Mouse (Mus musculus) hindbrain, postnatal 0 days (tissue): Measurements from ENCODE around the gene Tmed2. TPM values are rescaled to one million over a fixed set of nuclear protein-coding genes. Genes with fewer than 3 reads are reported as not detected.
A peak's percentile ranks its signal among the peaks of the same experiment; 100 is the strongest.

Experiments used
- ATAC-seq: fragments of 200-750 bp; cut with Nextera tagmentation; 2 replicates; pipeline ENCODE4 v1.8.0; 2017; ENCODE audit warnings: mild to moderate bottlenecking, moderate TSS enrichment, moderate library complexity
- DNase-seq: peaks from one replicate; pipeline ENCODE4 v3.0.0-alpha.2; 2015; ENCODE audit warnings: low spot score
- H3K27ac ChIP-seq: fragments of 300-500 bp; sonication (generic); 2 replicates; pipeline ENCODE4 v1.5.1; 2014; ENCODE audit warnings: mild to moderate bottlenecking
- H3K27me3 ChIP-seq: fragments of 300-500 bp; sonication (generic); 2 replicates; pipeline ENCODE4 v1.6.1; 2014; ENCODE audit warnings: low read length, mixed read lengths; ENCODE audit not compliant: insufficient read depth
- H3K36me3 ChIP-seq: fragments of 300-500 bp; sonication (generic); 2 replicates; pipeline ENCODE4 v1.6.1; 2014; ENCODE audit warnings: low read length, mixed read lengths; ENCODE audit not compliant: insufficient read depth
- H3K4me1 ChIP-seq: fragments of 300-500 bp; sonication (generic); 2 replicates; pipeline ENCODE4 v1.6.1; 2014; ENCODE audit warnings: antibody characterized with exemption, low read length, mixed read lengths; ENCODE audit not compliant: insufficient read depth
- H3K4me2 ChIP-seq: fragments of 300-500 bp; sonication (generic); 2 replicates; pipeline ENCODE4 v1.6.1; 2014; ENCODE audit warnings: low read depth, mild to moderate bottlenecking, low read length, moderate library complexity, mixed read lengths
- H3K4me3 ChIP-seq: fragments of 300-500 bp; sonication (generic); 2 replicates; pipeline ENCODE4 v1.5.1; 2014; ENCODE audit warnings: low read length
- H3K9ac ChIP-seq: fragments of 300-500 bp; sonication (generic); replicated peaks from 2 replicates; pipeline ENCODE4 v1.6.1; 2014; ENCODE audit warnings: mild to moderate bottlenecking, low read length, moderate library complexity, mixed read lengths
- H3K9me3 ChIP-seq: fragments of 300-500 bp; sonication (generic); 2 replicates; pipeline ENCODE4 v1.6.1; 2016; ENCODE audit warnings: low read length, mixed read lengths
- CTCF ChIP-seq: IDR thresholded peaks from 2 replicates; pipeline ENCODE4 v1.5.1; 2016; ENCODE audit warnings: antibody characterized with exemption, control low read depth, low read depth
- WGBS: fragments of 180-500 bp; shearing (Covaris S2); extraction: QIAGEN DNeasy Blood & Tissue Kit; methylation state at CpG from one replicate; pipeline ENCODE4 v1.1.7; 2014; 5-methylcytosine and 5-hydroxymethylcytosine counted together
- polyA plus RNA-seq: library from polyadenylated mRNA; unstranded; fragments of >200 nt; fragmentation: Nextera tagmentation; extraction: Ambion mirVana; gene quantifications from 2 replicates; pipeline ENCODE4 v1.2.1, GENCODE M21; 2015
- total RNA-seq: library from RNA; depleted of rRNA; stranded (reverse); fragments of >200 nt; gene quantifications from 2 replicates; pipeline ENCODE4 v1.2.3, GENCODE M21; 2014

Tmed2 gene
- total and polyA plus RNA-seq, 2 experiments from 2014 or later = 206 to 329 TPM

DNA sequence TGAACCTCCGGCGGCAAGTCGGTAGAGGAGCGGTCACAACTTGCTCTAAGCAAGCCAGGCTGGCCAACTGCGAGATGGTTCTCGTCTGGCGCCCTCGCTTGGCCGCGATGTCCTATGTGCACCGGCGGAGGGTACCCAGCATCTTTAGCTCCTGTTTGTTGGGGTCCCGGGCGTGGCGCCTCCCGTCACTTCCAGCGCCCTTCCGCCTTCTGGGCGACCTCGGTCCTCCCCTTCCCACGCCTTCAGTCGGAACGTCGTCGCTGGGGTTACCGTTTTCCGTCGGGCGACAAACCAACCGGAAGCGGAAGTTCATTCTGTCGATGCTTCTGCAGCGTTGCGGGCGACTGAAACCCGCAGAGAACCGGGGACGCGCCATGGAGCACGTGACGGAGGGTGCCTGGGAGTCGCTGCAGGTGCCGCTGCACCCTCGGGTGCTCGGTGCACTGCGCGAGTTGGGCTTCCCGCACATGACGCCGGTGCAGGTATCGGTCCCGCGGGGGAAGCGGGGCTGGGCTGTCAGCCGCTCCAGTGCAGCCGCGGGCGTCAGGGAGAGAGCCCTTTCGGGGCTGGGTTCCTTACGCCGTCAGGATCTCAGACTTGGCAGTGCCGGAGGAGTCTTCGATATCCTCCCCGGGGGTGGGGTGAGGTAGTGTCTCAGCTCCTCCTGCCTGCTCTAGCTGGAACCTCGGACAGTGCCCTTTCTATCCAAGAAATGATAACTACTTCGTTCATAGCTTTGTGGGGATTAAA, 12.2 kb downstream of the Tmed2 start, which contains the start of gene Ddx55:
Ddx55 (plus strand) TSS at position 307 of the 750 bp plus-strand sequence.
- peaks cover 5% of the 10 kb centered on the region; the same call in 1 of the 2 replicates for H3K4me1 ChIP-seq

DNA sequence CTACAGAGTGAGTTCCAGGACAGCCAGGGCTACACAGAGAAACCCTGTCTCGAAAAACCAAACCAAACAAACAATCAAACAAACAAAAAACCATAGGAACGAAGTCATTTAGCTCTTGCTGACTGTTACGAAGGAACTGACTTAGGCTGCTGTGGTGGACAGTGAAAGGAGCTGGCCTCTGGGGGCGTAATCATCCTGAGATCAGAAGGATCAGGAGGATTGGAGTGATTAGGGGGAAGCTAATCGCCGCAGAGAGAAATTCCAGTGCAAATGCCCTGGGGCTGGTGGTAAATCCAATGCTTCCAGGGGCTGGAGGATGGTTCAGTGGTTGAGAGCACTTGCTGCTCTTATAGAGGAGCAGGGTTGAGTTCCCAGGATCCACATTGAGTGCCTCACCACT, 13.1 kb downstream of the Tmed2 start:
- Histone ChIP-seq H3K27ac (no peak overlapping the region), H3K4me2 (peak overlapping the region; percentile 74), H3K9me3 (no peaks in the 10 kb centered on the region), H3K4me3 (peak overlapping the region; percentile 60), H3K27me3 (no peaks in the 10 kb centered on the region), H3K36me3 (peaks cover 42% of the 10 kb centered on the region), H3K4me1 (peaks cover 5% of the 10 kb centered on the region; the same call in 1 of the 2 replicates), H3K9ac (peak overlapping the region; percentile 64; the same call in 1 of the 2 replicates)
- DNase-seq (no peak), ATAC-seq (no peak)
- no peak for TF ChIP-seq CTCF
- WGBS = 75% methylated on average over 6 of the region's 6 CpGs

More for the DNA sequence above, 12.2 kb downstream of the Tmed2 start, which contains the start of gene Ddx55:
- WGBS = under 1% methylated on average over 66 of the region's 66 CpGs
- Histone ChIP-seq H3K36me3 (peaks cover 41% of the 10 kb centered on the region), H3K27ac (peak within 1 kb of the TSS; percentile 80), H3K4me3 (peak within 1 kb of the TSS; percentile 60), H3K27me3 (no peaks in the 10 kb centered on the region), H3K9me3 (no peaks in the 10 kb centered on the region), H3K4me2 (peak within 1 kb of the TSS; percentile 74), H3K9ac (peak within 1 kb of the TSS; percentile 64)
- peak; percentile 57 for TF ChIP-seq CTCF
- ATAC-seq (peak; percentile 93), DNase-seq (peak; percentile 95)

GRCm38 (mm10) chr5:124555145-124555544, 14.7 kb downstream of the Tmed2 start:
- 76% methylated on average over 1 of the region's 1 CpGs for WGBS

DNA sequence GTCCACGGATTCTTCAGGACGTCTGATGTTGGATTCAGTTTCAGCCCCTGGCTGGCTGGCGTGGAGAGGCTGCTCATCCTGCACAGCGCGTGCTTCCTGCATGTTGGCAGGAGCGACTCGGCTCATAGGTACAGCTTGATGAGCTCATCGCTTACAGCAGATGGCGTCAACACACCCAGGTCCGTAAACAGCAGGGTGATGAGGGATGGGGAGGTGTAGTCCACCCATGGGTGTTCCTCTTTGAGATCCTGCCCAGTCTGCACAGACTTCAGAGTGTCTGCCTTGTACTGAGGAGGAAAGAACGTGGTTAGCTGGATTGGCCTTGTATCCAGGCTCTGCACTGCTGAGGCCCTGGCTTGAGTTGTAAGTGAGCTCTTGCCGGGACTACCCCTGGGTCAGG, 30.6 kb downstream of the Tmed2 start:
- DNase-seq (no peak), ATAC-seq (no peak)
- no peak overlapping the region for H3K4me3 ChIP-seq
- H3K9me3 ChIP-seq = no peaks in the 10 kb centered on the region
- TF ChIP-seq CTCF = no peak
- no peaks in the 10 kb centered on the region for H3K4me1 ChIP-seq
- no peak overlapping the region for H3K9ac ChIP-seq
- H3K27ac ChIP-seq = no peak overlapping the region
- no peaks in the 10 kb centered on the region for H3K27me3 ChIP-seq
- peaks cover 78% of the 10 kb centered on the region for H3K36me3 ChIP-seq
- WGBS = 86% methylated on average over 12 of the region's 12 CpGs
- no peak overlapping the region for H3K4me2 ChIP-seq

More at GRCm38 (mm10) chr5:124555145-124555544, 14.7 kb downstream of the Tmed2 start:
- no peak for ATAC-seq
- peaks cover 5% of the 10 kb centered on the region; the same call in 1 of the 2 replicates for H3K4me1 ChIP-seq
- no peak overlapping the region for H3K4me3 ChIP-seq
- no peaks in the 10 kb centered on the region for H3K27me3 ChIP-seq
- no peak overlapping the region for H3K27ac ChIP-seq
- no peak overlapping the region for H3K9ac ChIP-seq
- H3K4me2 ChIP-seq = no peak overlapping the region
- no peaks in the 10 kb centered on the region for H3K9me3 ChIP-seq
- peak; percentile 46 for DNase-seq
- peak; percentile 52 for TF ChIP-seq CTCF
- peaks cover 50% of the 10 kb centered on the region for H3K36me3 ChIP-seq

DNA sequence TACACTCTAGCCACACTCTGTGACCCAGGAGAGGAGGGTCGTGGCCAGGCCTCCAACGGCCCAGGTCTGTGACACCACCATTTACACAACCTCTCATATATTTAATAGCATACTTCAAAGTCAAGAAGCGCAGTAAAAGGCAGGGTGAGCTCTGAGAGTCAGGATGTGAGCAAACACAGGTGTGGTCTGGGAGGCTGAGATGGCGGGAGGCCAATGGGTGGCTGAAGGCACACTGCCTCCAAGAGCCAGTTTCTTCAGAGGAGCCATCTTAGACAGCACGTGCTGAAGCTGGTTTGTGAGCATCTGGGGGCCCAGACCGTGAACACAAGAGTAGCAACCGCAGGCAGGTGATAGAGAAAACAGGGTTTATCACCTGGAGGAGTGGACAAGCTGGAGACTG, 35.0 kb downstream of the Tmed2 start:
- DNase-seq (no peak), ATAC-seq (no peak)
- H3K27ac ChIP-seq = no peak overlapping the region
- H3K9ac ChIP-seq = no peak overlapping the region
- H3K4me1 ChIP-seq = peaks cover 16% of the 10 kb centered on the region; the same call in 1 of the 2 replicates
- 95% methylated on average over 7 of the region's 7 CpGs for WGBS
- no peaks in the 10 kb centered on the region for H3K27me3 ChIP-seq
- no peak overlapping the region for H3K4me3 ChIP-seq
- no peaks in the 10 kb centered on the region for H3K9me3 ChIP-seq
- peaks cover 53% of the 10 kb centered on the region for H3K36me3 ChIP-seq
- no peak for TF ChIP-seq CTCF
- no peak overlapping the region for H3K4me2 ChIP-seq

DNA sequence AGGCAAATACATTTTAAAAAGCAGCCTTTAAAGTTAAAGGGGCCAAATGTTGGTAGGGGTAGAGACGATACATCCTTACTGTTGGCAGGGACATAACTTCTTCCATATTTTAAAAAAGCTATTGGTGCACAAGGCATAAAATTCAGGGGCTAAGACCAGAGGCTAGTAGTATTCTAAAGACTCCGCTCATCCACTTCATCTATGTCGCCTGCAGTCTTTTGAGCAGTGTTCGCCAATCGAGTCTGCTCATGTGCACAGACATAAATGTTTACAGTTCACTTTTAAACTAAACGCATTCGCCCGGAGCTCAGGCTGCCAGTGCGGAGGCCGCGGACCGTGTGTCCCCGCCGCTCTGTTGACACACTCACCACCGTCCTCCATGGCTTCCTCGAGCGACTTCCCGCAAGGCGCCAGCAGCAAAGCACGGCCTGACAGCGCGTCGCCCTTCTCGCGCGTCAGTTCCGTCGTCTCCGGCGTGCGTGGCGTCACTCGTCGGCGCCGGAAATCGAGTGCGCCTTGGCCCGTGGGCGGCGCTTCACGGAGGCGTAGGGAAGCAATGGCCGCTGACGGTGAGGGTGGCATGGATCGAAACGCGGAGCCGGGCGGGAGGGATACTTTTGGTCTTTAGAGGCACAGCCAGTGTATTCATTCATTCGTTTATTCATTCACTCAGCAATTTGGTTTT, 38.3 kb downstream of the Tmed2 start, which contains the start of the genes Eif2b1 and Gtf2h3:
Eif2b1 (minus strand) TSS at position 499 of the 685 bp plus-strand sequence.
Gtf2h3 (plus strand) TSS at position 508 of the 685 bp plus-strand sequence.
- peaks cover 28% of the 10 kb centered on the region for H3K36me3 ChIP-seq
- peak within 1 kb of the TSS; percentile 79 for H3K9ac ChIP-seq
- DNase-seq (peak; percentile 98), ATAC-seq (peak; percentile 95)
- H3K4me1 ChIP-seq = peaks cover 16% of the 10 kb centered on the region; the same call in 1 of the 2 replicates
- peak within 1 kb of the TSS; percentile 69 for H3K27ac ChIP-seq
- peak within 1 kb of the TSS; percentile 81 for H3K4me2 ChIP-seq
- TF ChIP-seq CTCF = no peak
- peak within 1 kb of the TSS; percentile 82 for H3K4me3 ChIP-seq
- H3K27me3 ChIP-seq = no peaks in the 10 kb centered on the region
- WGBS = under 1% methylated on average over 51 of the region's 51 CpGs
- H3K9me3 ChIP-seq = no peaks in the 10 kb centered on the region
